ENCODE assay signal across 9 mouse cellular contexts in the genomic region with DNA sequence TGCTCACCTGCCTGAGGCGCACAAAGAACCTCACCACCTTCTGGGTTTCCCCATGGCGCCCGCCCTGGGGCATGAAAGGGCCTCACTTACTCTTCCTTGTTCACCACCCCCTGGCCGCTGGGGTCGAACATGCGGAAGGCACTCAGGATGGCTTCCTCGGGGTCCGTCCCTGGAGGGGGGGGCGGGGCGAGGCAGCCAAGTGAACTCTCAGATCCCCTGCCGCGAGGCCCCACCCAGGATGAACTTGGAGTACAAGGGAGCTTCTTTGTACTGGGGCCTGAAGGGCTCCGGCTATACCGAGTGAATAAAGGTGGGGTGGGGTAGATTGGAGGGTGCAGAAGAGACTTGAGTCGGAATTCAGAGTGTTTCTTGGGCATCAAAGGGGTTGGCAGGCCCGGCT. TPM values are rescaled to one million over a fixed set of nuclear protein-coding genes. Genes with fewer than 3 reads are reported as not detected.
DNase-seq lines count a peak whose midpoint lies in the region; ATAC-seq lines count a peak whose summit lies in the region.
"Had no signal": no experiment of that assay in that cellular context is flagged by ENCODE, and none has a peak within 500 bp of the region (broad histone marks: within the 10 kb centered on the region; RNA-seq: fewer than 3 reads in every experiment).

No protein-coding gene starts in this region.

- peak overlapping the region; percentile 50 for H3K4me3 ChIP-seq in heart, embryonic 15.5 days
- no peak overlapping the region for H3K4me3 ChIP-seq in lung, embryonic 16.5 days (ENCODE audit: low read length)
- peak overlapping the region; percentile 3; the same call in 1 of the 2 replicates for H3K4me3 ChIP-seq in liver, embryonic 13.5 days (replicated peaks)
- H3K4me3 ChIP-seq: forebrain, embryonic 13.5 days had no signal

- H3K27me3 ChIP-seq in heart, embryonic 15.5 days = 0 out of 2 replicates have a peak, but pooled peaks cover 10% of the 10 kb centered on the region
- H3K27me3 ChIP-seq in lung, embryonic 16.5 days (ENCODE audit: control insufficient read depth, insufficient read depth, low read depth, low read length) = peaks cover 2% of the 10 kb centered on the region; the same call in 1 of the 2 replicates
- peaks cover 66% of the 10 kb centered on the region for H3K27me3 ChIP-seq in liver, embryonic 13.5 days

- H3K4me1 ChIP-seq in heart, embryonic 15.5 days (replicated peaks) = peaks cover 68% of the 10 kb centered on the region
- H3K4me1 ChIP-seq in lung, embryonic 16.5 days (replicated peaks; ENCODE audit: control insufficient read depth, insufficient read depth, low read length) = peaks cover 16% of the 10 kb centered on the region
- H3K4me1 ChIP-seq in liver, embryonic 13.5 days (replicated peaks) = peaks cover 64% of the 10 kb centered on the region

- DNase-seq in heart, adult 9 months (ENCODE audit: low spot score in 2 of 2) = no peak
- no peak for DNase-seq in lung, postnatal 14 days
- DNase-seq in ZHBTc4 (ENCODE audit: low read depth, low spot score) (peak; percentile 87), MN1 (ENCODE audit: low spot score) (no peak)
- no peak for DNase-seq in liver, embryonic 13.5 days
- DNase-seq in layer of hippocampus, adult 11-12 months (ENCODE audit: low spot score) = no peak

- WGBS in heart, embryonic 15.5 days = 11% methylated on average over 16 of the region's 16 CpGs
- WGBS in lung, embryonic 16.5 days = 14% methylated on average over 13 of the region's 16 CpGs
- 13% methylated on average over 16 of the region's 16 CpGs for WGBS in liver, embryonic 13.5 days (ENCODE audit: insufficient replicate concordance)

- ATAC-seq in heart, embryonic 15.5 days (replicated peaks; ENCODE audit: insufficient number of reproducible peaks, insufficient read depth, low FRiP score, low read depth) = no peak
- no peak for ATAC-seq in lung, embryonic 16.5 days (ENCODE audit: low read depth)
- ATAC-seq in liver, embryonic 13.5 days (ENCODE audit: low read depth) = no peak
- ATAC-seq: forebrain, embryonic 13.5 days had no signal

- peak overlapping the region; percentile 83 for H3K27ac ChIP-seq in heart, embryonic 15.5 days
- H3K27ac ChIP-seq in lung, embryonic 16.5 days (ENCODE audit: low read length) = no peak overlapping the region
- no peak overlapping the region for H3K27ac ChIP-seq in liver, embryonic 13.5 days
- H3K27ac ChIP-seq: forebrain, embryonic 13.5 days had no signal

- H3K9me3 ChIP-seq in heart, embryonic 15.5 days (replicated peaks) = no peaks in the 10 kb centered on the region
- H3K9me3 ChIP-seq in lung, embryonic 16.5 days (ENCODE audit: control insufficient read depth, low read length) = no peaks in the 10 kb centered on the region
- no peaks in the 10 kb centered on the region for H3K9me3 ChIP-seq in liver, embryonic 13.5 days (replicated peaks)
- H3K9me3 ChIP-seq: forebrain, embryonic 13.5 days had no signal

- no peaks in the 10 kb centered on the region for H3K36me3 ChIP-seq in heart, embryonic 15.5 days
- H3K36me3 ChIP-seq in lung, embryonic 16.5 days (ENCODE audit: control insufficient read depth, insufficient read depth, low read length) = no peaks in the 10 kb centered on the region
- no peaks in the 10 kb centered on the region for H3K36me3 ChIP-seq in liver, embryonic 13.5 days

- H3K9ac ChIP-seq in heart, embryonic 15.5 days = peak overlapping the region; percentile 63
- no peak overlapping the region for H3K9ac ChIP-seq in lung, embryonic 16.5 days (ENCODE audit: low read length)
- H3K9ac ChIP-seq in liver, embryonic 13.5 days = no peak overlapping the region
- H3K9ac ChIP-seq: forebrain, embryonic 13.5 days had no signal

- peak overlapping the region; percentile 64 for H3K4me2 ChIP-seq in heart, embryonic 15.5 days
- H3K4me2 ChIP-seq in lung, embryonic 16.5 days (ENCODE audit: low read depth, low read length) = peak overlapping the region; percentile 34; the same call in 1 of the 2 replicates
- peak overlapping the region; percentile 40 for H3K4me2 ChIP-seq in liver, embryonic 13.5 days
- H3K4me2 ChIP-seq: forebrain, embryonic 13.5 days had no signal

RNA-seq across cellular contexts. Expression of gene Myl7, which starts 1.4 kb away (rescaled TPM):
- 3,544 and 4,168 TPM in 2 replicates for polyA plus RNA-seq in heart, embryonic 15.5 days (2015; fragmentation: Nextera tagmentation; extraction: Ambion mirVana)
- polyA plus RNA-seq in lung, embryonic 16.5 days (2015; fragmentation: Nextera tagmentation; extraction: Ambion mirVana) = 450 and 673 TPM in 2 replicates
- polyA plus RNA-seq in liver, embryonic 13.5 days (2015; fragmentation: Nextera tagmentation; extraction: Ambion mirVana) = 9.9 and 14.3 TPM in 2 replicates
- polyA plus RNA-seq: forebrain, embryonic 13.5 days had no signal

RNA-seq across cellular contexts. Expression of gene Pold2, which starts 19.1 kb away (rescaled TPM):
- polyA plus RNA-seq in heart, embryonic 15.5 days (2015; fragmentation: Nextera tagmentation; extraction: Ambion mirVana) = 96.4 and 112 TPM in 2 replicates
- 127 and 139 TPM in 2 replicates for polyA plus RNA-seq in lung, embryonic 16.5 days (2015; fragmentation: Nextera tagmentation; extraction: Ambion mirVana)
- polyA plus RNA-seq in liver, embryonic 13.5 days (2015; fragmentation: Nextera tagmentation; extraction: Ambion mirVana) = 86.1 and 90.7 TPM in 2 replicates

RNA-seq across cellular contexts. Expression of gene Aebp1, which starts 35.5 kb away (rescaled TPM):
- polyA plus RNA-seq in heart, embryonic 15.5 days (2015; fragmentation: Nextera tagmentation; extraction: Ambion mirVana) = 31.7 and 43.7 TPM in 2 replicates
- 35.1 and 37.4 TPM in 2 replicates for polyA plus RNA-seq in lung, embryonic 16.5 days (2015; fragmentation: Nextera tagmentation; extraction: Ambion mirVana)
- 5.9 and 6.5 TPM in 2 replicates for polyA plus RNA-seq in liver, embryonic 13.5 days (2015; fragmentation: Nextera tagmentation; extraction: Ambion mirVana)

RNA-seq across cellular contexts. Expression of gene Gck, which starts 52.7 kb away (rescaled TPM):
- 0.72 and 2.0 TPM in 2 replicates for polyA plus RNA-seq in heart, embryonic 15.5 days (2015; fragmentation: Nextera tagmentation; extraction: Ambion mirVana)
- polyA plus RNA-seq in lung, embryonic 16.5 days (2015; fragmentation: Nextera tagmentation; extraction: Ambion mirVana) = 1.3 and 1.6 TPM in 2 replicates
- polyA plus RNA-seq in liver, embryonic 13.5 days (2015; fragmentation: Nextera tagmentation; extraction: Ambion mirVana) = 0.30 and 0.31 TPM in 2 replicates

RNA-seq across cellular contexts. Expression of gene Ykt6, which starts 58.3 kb away (rescaled TPM):
- polyA plus RNA-seq in heart, embryonic 15.5 days (2015; fragmentation: Nextera tagmentation; extraction: Ambion mirVana) = 33.6 and 42.2 TPM in 2 replicates
- 52.3 and 53.1 TPM in 2 replicates for polyA plus RNA-seq in lung, embryonic 16.5 days (2015; fragmentation: Nextera tagmentation; extraction: Ambion mirVana)
- polyA plus RNA-seq in liver, embryonic 13.5 days (2015; fragmentation: Nextera tagmentation; extraction: Ambion mirVana) = 22.4 and 23.6 TPM in 2 replicates

Comparison
In these comparisons a context has a peak if more than half of its experiments do, and no peak if none do; other contexts are left out.
1. RNA of gene Myl7, which starts 1.4 kb away (polyA plus RNA-seq): 3,544 to 4,168 TPM in heart, embryonic 15.5 days and 450 to 673 TPM in lung, embryonic 16.5 days; 9.9 to 14.3 TPM in liver, embryonic 13.5 days; every median in the first group is over 10 times any median in the second.
2. Peak in every context shown above with its lines, with median percentiles within 50 percentile points of each other: H3K4me2 ChIP-seq.